Mouse (Mus musculus) regulatory T cell (primary cell): ENCODE results near the gene Cux1.

Source experiments
- in situ Hi-C: fragments of 300-600 bp; cut with MboI, MseI; formaldehyde crosslinking; loops from one replicate; pipeline ENCODE4 v1.15.1; 2025; ENCODE audit warnings: high pct_unique_total_duplicates

Gene Cux1

DNA sequence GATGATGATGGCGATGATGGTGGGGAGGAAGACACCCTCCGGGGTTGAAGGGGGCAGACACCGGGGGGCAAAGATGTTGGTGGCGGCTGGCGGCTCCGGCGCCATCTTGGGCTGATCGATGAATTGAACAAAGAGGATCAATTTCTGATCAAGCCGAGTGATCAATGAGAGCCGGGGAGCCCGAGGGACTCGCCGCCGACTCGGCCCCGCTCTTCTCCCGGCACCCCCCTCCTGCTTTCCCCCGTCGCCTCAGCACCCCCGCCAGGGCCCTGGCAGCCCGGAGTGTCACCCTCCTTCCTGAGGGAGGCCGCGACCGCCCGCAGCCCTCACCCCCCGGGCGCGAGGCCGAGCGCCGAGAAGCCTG lies 496 bp downstream of the Cux1 start:
- in situ Hi-C loops = no loop called here

DNA sequence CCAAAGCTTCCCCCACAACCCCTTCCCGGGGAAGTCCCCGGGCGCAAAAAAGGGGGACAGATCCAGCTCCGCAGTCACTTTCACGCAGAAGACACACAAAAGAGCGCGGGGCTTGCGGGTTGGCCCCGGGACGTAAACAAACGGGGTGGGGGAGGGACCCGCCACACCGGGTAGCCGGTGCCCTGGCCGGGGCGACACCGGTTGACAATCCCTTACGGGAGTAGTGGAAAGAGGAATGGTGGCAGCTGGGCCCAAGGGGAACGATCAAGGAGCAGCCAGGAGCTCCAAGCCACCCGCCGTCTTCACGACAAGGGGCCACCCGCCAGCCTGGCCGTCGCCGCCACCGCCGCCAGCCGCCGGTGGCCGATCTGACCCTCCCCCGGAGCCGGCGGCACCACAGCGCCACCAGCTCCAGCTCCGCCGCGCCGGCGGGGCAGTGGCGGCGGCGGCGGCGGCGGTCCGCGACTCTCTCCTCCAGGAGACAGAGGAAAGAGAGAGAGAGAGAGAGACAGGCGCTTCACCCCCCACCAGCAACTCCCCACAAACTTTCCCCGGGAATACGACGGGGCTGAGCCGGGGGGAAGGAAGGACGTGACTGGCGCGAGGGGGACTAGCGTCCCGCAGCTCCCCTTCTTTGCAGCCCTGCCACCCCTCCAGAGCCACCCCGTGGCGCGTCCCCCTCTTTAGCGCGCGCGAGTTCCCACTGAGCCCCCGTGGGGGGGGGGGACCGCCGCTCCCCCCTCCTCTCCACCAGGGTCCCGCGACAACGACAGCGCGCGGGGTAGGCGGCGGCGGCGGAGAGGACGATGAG lies 1.1 kb downstream of the Cux1 start:
- in situ Hi-C loops = no loop called here

- in situ Hi-C loops = no loop called here
Measured at GRCm38 (mm10) chr5:136565311-136565811, 1.9 kb downstream of the Cux1 start.

GRCm38 (mm10) chr5:136564613-136565299 lies 2.5 kb downstream of the Cux1 start:
- in situ Hi-C loops = no loop called here

- in situ Hi-C loops = no loop called here
Measured at GRCm38 (mm10) chr5:136563996-136564395, 3.3 kb downstream of the Cux1 start.

DNA sequence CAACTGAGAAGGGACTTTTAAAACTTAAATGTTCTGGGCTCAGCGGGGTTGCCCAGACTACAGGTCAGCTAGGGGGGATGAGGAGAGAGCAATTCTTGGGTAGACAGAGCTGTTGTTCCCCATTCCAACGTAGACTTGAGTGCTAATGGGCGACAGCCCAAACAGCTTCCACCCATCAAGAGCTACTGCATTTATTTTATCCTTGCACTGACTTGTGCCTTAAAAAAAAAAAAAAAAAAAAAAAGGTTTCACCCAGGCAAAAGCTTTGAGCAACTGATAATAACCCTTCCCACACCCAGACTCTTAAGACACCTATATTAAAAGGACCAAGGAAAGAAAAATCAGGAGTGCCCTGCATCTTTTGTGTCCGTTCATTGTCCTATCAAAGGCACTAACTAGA lies 4.2 kb downstream of the Cux1 start:
- in situ Hi-C loops = no loop called here

DNA sequence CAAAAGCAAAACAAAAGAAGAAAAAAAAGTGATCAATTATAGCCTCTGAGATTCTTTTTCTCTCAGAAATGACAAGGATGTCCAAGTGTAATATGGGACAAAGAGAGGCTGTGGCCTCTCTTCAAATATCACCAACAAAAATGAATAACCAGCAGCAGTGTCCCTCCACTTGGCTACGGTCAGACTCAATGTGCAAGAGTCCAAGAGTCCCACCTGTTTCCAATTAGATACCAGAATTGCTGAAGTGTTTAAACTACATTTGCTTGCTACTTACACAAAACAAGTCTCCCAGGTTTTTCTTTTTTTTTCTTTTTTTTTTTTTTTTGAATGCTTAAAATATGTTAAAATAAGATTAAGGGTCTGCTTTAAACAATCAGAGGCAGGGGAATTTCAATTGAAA lies 5.1 kb downstream of the Cux1 start:
- in situ Hi-C loops = no loop called here

DNA sequence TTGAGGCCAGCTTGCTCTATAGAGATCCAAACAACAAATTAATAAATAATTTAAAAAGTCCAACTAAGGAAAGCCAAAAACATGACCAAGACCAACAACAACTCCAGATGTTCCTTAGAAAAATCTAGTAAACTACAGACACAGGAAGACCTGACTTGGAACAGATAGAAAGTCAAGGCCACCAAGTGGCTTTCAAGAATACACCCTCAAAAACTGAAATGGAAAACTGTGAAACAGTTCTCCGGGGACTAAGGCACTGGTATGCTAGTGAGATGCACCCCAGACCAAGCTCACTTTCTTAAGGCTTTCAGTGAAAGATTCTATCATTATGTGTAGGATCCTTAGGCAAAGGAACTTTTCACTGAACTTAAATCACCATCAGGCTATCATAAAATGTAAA lies 5.6 kb downstream of the Cux1 start:
- in situ Hi-C loops = no loop called here

DNA sequence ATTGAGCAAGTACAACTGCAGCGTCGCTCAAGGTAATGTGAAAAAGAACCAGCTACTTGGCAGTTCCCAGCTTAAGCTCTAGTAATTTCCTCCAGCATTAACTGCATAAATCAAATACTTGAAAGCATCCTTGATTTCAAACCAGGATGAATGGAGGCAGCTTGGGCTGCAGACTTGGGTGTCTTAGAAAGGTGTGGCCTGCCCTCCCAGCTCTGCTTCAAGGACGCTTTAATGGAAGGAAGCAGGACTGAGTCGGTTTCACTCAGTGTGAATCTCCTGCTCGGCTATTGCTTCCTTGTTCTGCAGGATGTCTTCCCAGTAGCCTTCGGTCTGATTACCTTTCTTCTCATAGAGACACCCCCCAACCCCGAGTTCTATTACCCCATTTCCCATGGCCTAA lies 6.6 kb downstream of the Cux1 start:
- in situ Hi-C loops = no loop called here

GRCm38 (mm10) chr5:136557446-136557845 lies 9.8 kb downstream of the Cux1 start:
- in situ Hi-C loops = loop anchor here (5.0 kb wide), 1 partner anchor 60 kb away; no protein-coding TSS in a partner anchor

- in situ Hi-C loops = loop anchor here (5.0 kb wide), 1 partner anchor 59 kb away; no protein-coding TSS in a partner anchor
Measured at GRCm38 (mm10) chr5:136556328-136557262, 10.7 kb downstream of the Cux1 start.

DNA sequence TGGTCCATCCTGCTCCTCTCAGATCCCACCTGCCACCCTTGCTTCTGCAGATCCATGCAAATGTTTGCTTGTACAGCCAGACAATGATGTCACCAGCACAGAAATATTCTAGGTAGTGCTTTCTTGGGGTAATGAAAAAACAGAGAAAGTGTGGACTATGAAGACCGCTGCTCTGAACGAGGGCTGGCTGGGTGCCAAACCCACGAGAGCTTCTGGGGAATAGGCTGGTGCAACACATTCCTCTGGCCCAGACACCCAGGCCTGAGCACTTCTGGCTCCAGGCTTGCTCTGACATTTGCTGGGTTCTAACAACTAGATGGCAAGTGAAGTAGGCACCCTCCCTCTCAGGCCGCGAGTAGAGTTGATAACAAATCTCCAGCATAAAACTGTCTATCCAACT lies 11.6 kb downstream of the Cux1 start:
- in situ Hi-C loops = loop anchor here (5.0 kb wide), 1 partner anchor 58 kb away; no protein-coding TSS in a partner anchor

GRCm38 (mm10) chr5:136552832-136553231 lies 14.5 kb downstream of the Cux1 start:
- in situ Hi-C loops = no loop called here

GRCm38 (mm10) chr5:136552093-136552492 lies 15.2 kb downstream of the Cux1 start:
- in situ Hi-C loops = no loop called here

- in situ Hi-C loops = no loop called here
Measured at GRCm38 (mm10) chr5:136551571-136551970, 15.7 kb downstream of the Cux1 start.

- in situ Hi-C loops = no loop called here
Measured at GRCm38 (mm10) chr5:136550726-136551125, 16.6 kb downstream of the Cux1 start.

DNA sequence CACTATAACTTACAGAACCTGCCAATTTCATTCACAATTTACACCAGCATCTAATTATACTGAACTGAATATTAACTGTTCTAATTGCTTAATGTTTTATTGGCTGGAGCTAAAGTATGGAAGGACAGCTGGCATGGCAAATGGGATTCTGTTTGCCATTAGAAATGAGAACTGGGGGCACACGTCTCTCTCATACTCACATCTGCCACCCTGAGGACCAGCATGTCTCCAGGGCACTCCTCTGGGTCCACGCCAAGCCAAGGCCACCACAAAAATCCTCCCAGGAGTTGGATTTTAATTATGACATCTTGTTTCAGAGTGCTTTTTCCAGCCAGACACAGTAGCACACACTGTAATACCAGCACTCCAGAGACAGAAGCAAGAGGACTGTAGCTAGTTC lies 18.5 kb downstream of the Cux1 start:
- in situ Hi-C loops = no loop called here

GRCm38 (mm10) chr5:136545061-136545460 lies 22.2 kb downstream of the Cux1 start:
- in situ Hi-C loops = no loop called here

DNA sequence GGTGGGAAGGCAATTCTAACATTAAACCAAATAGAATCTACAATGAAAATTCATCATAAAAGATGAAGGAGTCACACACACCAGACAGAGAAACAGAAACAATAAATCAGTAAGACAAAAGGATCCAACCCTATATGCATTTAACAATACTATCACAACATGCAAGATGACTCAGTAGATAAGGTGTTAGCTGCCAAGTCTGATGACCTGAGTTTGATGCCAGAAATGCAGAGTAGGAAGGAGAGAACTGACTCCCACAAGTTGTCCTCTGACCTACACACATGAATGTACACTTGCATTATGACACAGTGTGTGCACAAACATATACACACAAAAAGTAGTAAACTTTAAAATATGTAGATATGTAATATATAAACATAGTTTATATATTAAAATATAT lies 24.1 kb downstream of the Cux1 start:
- in situ Hi-C loops = no loop called here

DNA sequence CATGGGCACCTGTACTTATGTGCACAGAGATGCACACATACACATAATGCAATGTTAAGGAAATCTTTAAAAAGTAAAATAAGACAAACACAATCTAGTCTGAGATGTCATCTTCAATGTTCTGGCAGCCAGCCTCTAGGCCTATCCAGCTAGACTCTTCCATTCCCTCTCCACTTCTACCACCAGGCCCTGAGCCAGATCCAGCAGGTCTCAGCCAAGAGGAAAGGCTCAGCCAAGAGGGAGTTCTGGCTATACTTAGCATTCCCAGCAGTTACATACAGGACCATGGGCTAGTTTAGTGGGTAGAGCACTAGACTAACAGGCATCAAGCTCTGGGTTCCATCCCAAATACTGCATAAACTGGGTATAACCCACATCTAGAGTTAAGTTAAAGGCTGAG lies 26.3 kb downstream of the Cux1 start:
- in situ Hi-C loops = no loop called here

DNA sequence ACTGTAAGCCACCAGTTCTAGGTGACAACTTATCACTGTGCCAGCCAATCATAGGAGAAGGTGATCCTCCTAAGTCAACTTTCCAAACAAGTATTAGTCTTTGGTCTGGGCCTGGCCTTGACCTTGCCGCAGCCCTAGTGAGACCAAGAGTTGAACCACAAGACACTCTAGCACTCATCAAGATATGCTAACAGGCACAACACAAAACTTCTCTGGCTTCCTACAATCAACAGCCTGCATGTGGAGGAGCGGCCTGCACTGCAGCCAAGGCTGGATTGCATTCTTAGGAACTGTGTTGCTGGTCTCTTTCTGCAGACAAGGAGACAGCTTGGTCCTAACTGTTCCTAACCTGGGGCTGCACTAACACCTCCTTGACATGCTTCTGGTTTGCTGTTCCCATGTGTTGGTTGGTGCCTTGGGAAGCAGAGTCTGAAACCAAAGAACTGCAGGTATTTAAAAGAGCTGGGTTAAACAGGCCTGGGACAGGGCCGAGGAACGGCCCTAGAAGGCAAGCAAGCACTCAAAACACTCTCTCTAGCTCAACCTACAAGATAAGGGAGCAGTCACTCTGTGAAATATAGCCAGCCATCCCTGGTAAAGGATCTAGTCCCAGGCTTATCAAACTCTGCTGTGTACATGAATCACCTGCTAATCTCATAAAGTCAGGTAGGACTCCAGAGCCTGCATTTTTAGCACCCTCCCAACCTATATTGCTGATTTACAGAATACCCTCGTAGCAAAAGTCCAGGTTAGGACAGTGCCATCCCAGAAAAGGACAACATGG lies 27.0 kb downstream of the Cux1 start:
- in situ Hi-C loops = no loop called here
